Mouse (Mus musculus): ENCODE measurements around the gene Afap1l2.

DNA sequence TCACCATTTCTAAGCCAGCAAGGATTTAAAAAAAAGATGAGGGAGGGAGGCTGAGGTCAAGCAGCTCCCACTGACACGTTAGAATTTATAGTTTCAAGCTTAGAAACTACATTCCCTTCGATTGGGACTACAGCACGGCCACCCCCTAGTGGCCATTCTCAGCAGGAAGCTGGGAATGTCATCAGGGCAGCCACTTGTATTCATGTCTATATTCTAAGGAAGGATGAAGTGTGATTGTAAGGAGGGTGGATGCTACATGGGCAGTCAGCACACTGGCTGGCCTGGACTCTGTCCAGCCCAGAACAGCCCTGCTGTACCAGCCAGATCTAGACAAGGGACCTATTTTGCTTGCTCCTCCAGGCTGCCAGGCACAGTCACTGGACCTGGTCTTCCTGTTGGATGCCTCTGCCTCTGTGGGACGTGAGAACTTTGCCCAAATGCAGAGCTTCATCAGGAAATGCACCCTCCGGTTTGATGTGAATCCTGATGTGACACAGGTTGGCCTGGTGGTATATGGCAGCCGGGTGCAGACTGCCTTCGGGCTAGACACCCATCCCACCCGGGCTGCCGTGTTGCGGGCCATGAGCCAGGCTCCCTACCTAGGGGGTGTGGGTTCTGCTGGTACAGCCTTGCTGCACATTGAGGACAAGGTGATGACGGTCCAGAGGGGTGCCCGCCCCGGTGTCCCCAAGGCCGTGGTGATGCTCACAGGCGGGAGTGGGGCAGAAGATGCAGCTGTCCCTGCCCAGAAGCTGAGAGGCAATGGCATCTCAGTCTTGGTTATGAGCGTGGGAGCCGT, 99.4 kb downstream of the Afap1l2 start:
- TF ChIP-seq USF1 (IDR thresholded peaks at IDR 0.05; ENCODE audit: low read depth) (no peak), POLR2A (IDR thresholded peaks at IDR 0.05; ENCODE audit: insufficient read length, low read depth) (no peak), SRF (IDR thresholded peaks at IDR 0.05; ENCODE audit: control insufficient read depth, insufficient read length, low read depth) (no peak), REST (IDR thresholded peaks at IDR 0.05; ENCODE audit: insufficient read depth, insufficient read length) (no peak), POLR2AphosphoS2 (IDR thresholded peaks at IDR 0.05; ENCODE audit: insufficient read length, low read depth) (peak; percentile 13), MAX (IDR thresholded peaks at IDR 0.05; ENCODE audit: low read depth) (no peak), CEBPB (IDR thresholded peaks at IDR 0.05; ENCODE audit: insufficient read depth, poor library complexity, severe bottlenecking) (no peak), E2F4 (IDR thresholded peaks at IDR 0.05; ENCODE audit: insufficient read depth) (no peak), TCF3 (IDR thresholded peaks at IDR 0.05; ENCODE audit: insufficient read length, low read depth) (no peak), TCF12 (IDR thresholded peaks at IDR 0.05; ENCODE audit: insufficient read depth, poor library complexity, severe bottlenecking) (no peak), MYOD1 (IDR thresholded peaks at IDR 0.05; ENCODE audit: control insufficient read depth in 1 of 3, insufficient read length in 2 of 3, low read depth in 2 of 3) (no peak), MYOG (IDR thresholded peaks at IDR 0.05; ENCODE audit: control insufficient read depth in 1 of 3, insufficient read depth in 1 of 3, insufficient read length in 2 of 3, low read depth in 2 of 3) (no peak)
